Mouse (Mus musculus) small intestine, adult 2 months (tissue): ENCODE data around the gene Cygb. TPM values are rescaled to one million over a fixed set of nuclear protein-coding genes. Genes with fewer than 3 reads are reported as not detected.
A peak's percentile ranks its signal among the peaks of the same experiment; 100 is the strongest.

ENCODE experiments used
- H3K27ac ChIP-seq: fragments of 200-500 bp; 2 replicates; pipeline ENCODE4 v1.5.1; 2012; ENCODE audit warnings: low read depth, low read length, control low read depth, inconsistent platforms; ENCODE audit not compliant: insufficient read depth
- H3K27me3 ChIP-seq: fragments of 200-500 bp; 2 replicates; pipeline ENCODE4 v1.6.1; 2012; ENCODE audit warnings: mild to moderate bottlenecking, moderate library complexity, low read length, inconsistent platforms; ENCODE audit not compliant: control insufficient read depth, insufficient read depth
- H3K36me3 ChIP-seq: fragments of 200-500 bp; 2 replicates; pipeline ENCODE4 v1.6.1; 2012; ENCODE audit warnings: mild to moderate bottlenecking, low read length, control low read depth, inconsistent platforms; ENCODE audit not compliant: control insufficient read depth, insufficient read depth
- H3K4me1 ChIP-seq: fragments of 200-500 bp; 2 replicates; pipeline ENCODE4 v1.6.1; 2012; ENCODE audit warnings: low read length, inconsistent platforms, mixed read lengths; ENCODE audit not compliant: control insufficient read depth, insufficient read depth, insufficient read length
- H3K4me3 ChIP-seq: fragments of 200-500 bp; 2 replicates; pipeline ENCODE4 v1.5.1; 2012; ENCODE audit warnings: low read depth, mild to moderate bottlenecking, control low read depth, inconsistent platforms, low read length, moderate library complexity
- CTCF ChIP-seq: fragments of 200-500 bp; IDR thresholded peaks from 2 replicates; pipeline ENCODE4 v1.5.1; 2012; ENCODE audit warnings: low read depth, mild to moderate bottlenecking, control low read depth, inconsistent platforms, low read length, moderate library complexity, mixed read lengths; ENCODE audit not compliant: insufficient replicate concordance, insufficient read length; ENCODE audit errors: extremely low read depth
- POLR2A ChIP-seq: fragments of 200-500 bp; IDR thresholded peaks from 2 replicates; pipeline ENCODE4 v1.6.1; 2012; ENCODE audit warnings: low read depth, mild to moderate bottlenecking, control low read depth, inconsistent platforms, low read length, moderate library complexity
- whole genome bisulfite sequencing: fragments of 180-500 bp; shearing (Covaris S2); methylation state at CpG from one replicate; pipeline ENCODE4 v1.1.7; 2018; 5-methylcytosine and 5-hydroxymethylcytosine counted together
- polyA plus RNA-seq: library from polyadenylated mRNA; depleted of rRNA; stranded (reverse); fragments of >200 nt; gene quantifications from 2 replicates; pipeline ENCODE4 v1.2.3, GENCODE M21; 2012

Cygb gene
- polyA plus RNA-seq, 1 experiment, result 23.7 TPM

DNA sequence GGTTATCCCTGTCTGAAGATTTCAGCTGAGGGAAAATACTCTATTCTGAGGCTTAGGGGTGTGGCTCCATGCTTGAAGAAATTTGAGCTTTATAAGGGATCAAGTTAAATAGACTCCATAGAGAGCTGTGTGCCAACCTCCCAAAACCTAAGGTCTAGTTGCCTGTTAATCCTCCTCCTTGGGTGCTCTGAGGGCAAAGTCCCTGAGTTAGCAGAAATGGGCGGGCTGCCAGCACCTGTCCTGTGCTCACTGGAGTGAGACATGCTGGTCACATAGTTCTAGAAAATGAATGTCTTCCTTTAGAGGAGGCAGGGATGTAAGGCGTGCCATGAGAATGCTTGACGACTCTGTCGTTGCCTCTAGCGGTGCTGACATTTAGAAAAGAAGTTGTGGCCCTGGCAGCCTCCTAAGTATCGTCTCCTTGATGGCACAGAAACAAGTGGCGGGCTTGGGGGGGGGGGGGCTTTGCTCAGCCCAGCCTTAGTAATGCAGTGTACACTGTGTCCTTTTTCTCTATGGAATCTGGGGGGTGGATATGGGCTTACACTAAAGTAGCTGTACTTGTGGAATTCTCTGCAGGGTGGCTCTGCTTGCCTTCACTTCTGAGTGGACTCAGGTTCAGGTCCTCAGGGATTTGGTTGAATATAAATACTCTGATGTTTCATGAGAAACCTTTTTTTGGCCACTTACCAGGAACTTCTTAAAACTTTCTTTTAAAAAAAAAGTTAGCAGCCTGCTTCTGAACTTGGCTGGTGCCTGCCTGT lies 20.7 kb upstream of the Cygb start:
- H3K27ac ChIP-seq, result peak overlapping the region; percentile 3; the same call in 1 of the 2 replicates
- 33% methylated on average over 7 of the region's 7 CpGs for WGBS
- peaks cover 17% of the 10 kb centered on the region for H3K4me1 ChIP-seq
- TF ChIP-seq CTCF (no peak), POLR2A (no peak)
- no peaks in the 10 kb centered on the region for H3K27me3 ChIP-seq
- H3K4me3 ChIP-seq, result no peak overlapping the region
- H3K36me3 ChIP-seq, result peaks cover 48% of the 10 kb centered on the region

DNA sequence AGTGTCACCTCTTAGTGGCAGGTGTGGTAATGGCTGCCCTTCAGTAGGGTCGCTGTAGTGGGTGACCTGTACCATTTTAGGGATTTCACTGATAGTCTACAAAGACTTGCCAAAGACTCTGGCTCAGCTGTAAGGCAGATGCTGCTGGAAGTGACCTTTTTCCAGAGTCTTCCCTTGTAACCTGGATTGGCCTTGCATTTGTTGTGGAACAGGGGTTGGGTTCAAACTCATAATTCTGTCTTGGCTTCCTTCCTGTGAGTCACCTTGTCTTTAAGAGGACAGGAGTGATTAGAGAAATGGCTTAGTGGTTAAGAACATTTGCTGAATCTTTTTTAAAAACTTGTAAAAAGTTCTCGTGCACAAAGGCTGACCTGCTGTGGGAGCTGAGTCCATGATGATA lies 19.3 kb upstream of the Cygb start:
- H3K27ac ChIP-seq, result no peak overlapping the region
- WGBS, result 22% methylated on average over 2 of the region's 2 CpGs
- no peak overlapping the region for H3K4me3 ChIP-seq
- no peaks in the 10 kb centered on the region for H3K27me3 ChIP-seq
- peaks cover 43% of the 10 kb centered on the region for H3K36me3 ChIP-seq
- peaks cover 17% of the 10 kb centered on the region for H3K4me1 ChIP-seq
- TF ChIP-seq POLR2A, result no peak
- no peak for TF ChIP-seq CTCF

DNA sequence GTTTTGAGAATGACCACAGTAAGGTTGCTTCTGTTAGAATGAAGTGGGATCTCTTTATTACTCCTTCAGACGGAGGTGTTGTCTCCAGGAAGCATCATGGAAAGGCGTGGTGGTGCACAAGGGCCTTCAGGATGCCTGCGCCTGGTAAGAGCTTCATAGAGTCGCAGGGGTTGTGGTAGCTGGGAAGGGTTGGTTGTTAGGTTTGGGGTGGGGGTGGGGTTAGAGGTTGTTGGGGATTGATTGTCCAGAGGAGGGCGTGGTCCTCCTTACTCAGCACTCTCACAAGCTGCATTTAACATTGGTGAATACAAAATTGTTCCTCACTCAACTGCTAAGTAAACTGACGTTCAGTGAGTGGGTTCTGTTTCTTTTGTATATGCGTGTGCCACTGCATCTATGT lies 18.5 kb upstream of the Cygb start:
- Histone ChIP-seq H3K27me3 (no peaks in the 10 kb centered on the region), H3K4me1 (peaks cover 17% of the 10 kb centered on the region; the same call in 1 of the 2 replicates), H3K27ac (no peak overlapping the region), H3K36me3 (peaks cover 39% of the 10 kb centered on the region), H3K4me3 (peak overlapping the region; percentile 89)
- TF ChIP-seq CTCF (no peak), POLR2A (no peak)
- WGBS, result 5% methylated on average over 7 of the region's 7 CpGs

DNA sequence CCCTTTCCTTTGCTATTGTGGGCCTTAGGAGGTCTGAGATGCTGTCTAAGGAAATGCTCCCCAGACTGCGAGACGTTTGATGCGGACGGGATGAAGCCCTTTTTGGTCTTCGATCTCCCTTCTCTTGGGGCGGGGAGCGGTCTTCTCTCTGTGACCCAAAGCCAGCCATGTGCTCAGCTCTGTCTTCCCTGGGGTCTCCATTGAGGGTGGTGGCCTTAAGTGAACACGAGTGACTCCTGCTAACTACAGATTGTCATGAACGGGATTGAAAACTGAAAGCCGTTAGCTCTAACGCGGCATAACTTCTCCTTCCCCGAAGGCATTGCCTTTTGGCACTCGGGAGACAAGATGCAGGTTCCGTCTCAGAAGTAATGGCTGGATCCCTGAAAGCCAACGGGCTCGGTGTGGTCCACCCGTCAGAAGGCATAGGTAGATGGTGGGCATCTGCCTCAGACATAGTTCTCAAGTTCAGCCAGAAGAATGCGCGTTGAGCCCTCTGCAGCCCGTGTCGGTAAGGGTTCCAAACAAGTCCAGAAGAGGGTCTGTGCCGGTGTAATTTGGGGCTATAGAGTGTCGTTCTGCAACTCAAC lies 17.8 kb upstream of the Cygb start:
- Histone ChIP-seq H3K27ac (peak overlapping the region; percentile 48), H3K36me3 (peaks cover 33% of the 10 kb centered on the region), H3K4me1 (peaks cover 17% of the 10 kb centered on the region; the same call in 1 of the 2 replicates), H3K27me3 (no peaks in the 10 kb centered on the region), H3K4me3 (peak overlapping the region; percentile 89)
- WGBS, result under 1% methylated on average over 24 of the region's 24 CpGs
- TF ChIP-seq CTCF (no peak), POLR2A (no peak)

DNA sequence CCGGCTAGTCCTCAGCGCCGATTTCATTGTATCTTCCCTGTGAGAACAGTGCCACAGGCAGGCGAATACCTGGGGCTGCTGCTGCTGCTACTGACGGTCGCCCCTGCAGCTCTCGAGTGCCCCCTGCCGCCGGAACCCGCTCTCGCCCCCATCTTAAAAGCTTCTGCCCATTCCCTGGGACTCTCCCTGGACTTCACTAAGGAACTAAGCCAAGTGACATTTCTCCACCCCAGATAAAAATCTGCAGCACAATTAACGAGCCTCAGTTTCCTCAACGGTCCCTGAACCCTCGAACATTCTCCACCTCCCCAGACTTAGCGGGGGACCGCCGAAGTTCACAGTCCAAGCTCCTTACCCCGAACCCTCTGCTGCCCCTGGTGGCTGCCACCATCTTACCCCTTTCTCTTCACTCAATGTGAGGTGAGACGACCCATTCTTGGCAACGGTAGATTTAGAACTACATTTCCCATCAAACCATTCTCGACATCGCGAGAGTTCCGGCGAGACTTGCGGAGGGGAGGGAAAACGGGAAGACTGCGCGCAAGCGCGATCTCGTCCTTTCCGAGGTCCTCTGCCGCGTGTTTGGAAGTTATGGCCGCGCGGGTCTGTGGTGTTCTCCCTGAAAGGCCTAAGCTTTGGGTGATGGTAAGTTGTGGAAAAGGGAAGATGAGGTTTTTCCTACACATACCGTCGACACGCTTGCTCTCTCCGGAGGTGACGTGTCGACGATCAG lies 17.2 kb upstream of the Cygb start:
- TF ChIP-seq CTCF (peak; percentile 92), POLR2A (peak; percentile 76)
- peaks cover 17% of the 10 kb centered on the region; the same call in 1 of the 2 replicates for H3K4me1 ChIP-seq
- peak overlapping the region; percentile 89 for H3K4me3 ChIP-seq
- no peaks in the 10 kb centered on the region for H3K27me3 ChIP-seq
- H3K36me3 ChIP-seq, result peaks cover 26% of the 10 kb centered on the region
- under 1% methylated on average over 45 of the region's 45 CpGs for WGBS
- H3K27ac ChIP-seq, result peak overlapping the region; percentile 64

DNA sequence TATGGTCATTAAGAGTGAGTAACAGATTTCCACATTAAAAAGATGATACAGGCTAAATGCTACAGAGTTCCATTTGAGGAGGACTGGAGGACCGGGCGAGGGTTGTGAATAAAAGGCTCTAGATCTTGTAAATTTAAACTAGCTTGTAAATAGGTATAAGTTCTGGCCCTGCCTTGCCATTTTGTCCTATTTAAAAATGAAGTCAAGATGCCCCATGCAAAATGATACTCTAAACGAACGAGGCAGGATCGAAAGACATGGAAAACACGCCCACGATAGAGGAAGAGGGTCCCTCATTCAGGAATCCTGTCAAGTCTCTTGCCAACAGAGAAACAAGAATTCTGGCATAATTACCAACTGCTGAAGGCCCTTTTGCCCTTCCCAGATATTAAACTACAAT lies 16.3 kb upstream of the Cygb start:
- Histone ChIP-seq H3K4me3 (no peak overlapping the region), H3K4me1 (peaks cover 17% of the 10 kb centered on the region; the same call in 1 of the 2 replicates), H3K27me3 (no peaks in the 10 kb centered on the region), H3K27ac (no peak overlapping the region), H3K36me3 (peaks cover 18% of the 10 kb centered on the region)
- no peak for TF ChIP-seq CTCF
- TF ChIP-seq POLR2A, result no peak
- WGBS, result 85% methylated on average over 7 of the region's 7 CpGs
